Mouse (Mus musculus): Measurements from ENCODE around the gene Slc6a21. TPM values are rescaled to one million over a fixed set of nuclear protein-coding genes. Genes with fewer than 3 reads are reported as not detected.

Gene Slc6a21
- total RNA-seq (2015) (0.10 TPM in 1 of 2 replicates, not detected in the other), total RNA-seq (2017) (not detected in 2 replicates)

- peak; percentile 97 for ATAC-seq (replicated peaks; ENCODE audit: poor library complexity)
These were observed at the start of gene Slc6a21 for GRCm38 (mm10) chr7:45277136-45277760. TSS of gene Slc6a21 (plus strand) at chr7:45277513.

- ATAC-seq (replicated peaks; ENCODE audit: poor library complexity): no peak
These were observed 48.8 kb upstream of the Slc6a21 start for GRCm38 (mm10) chr7:45228548-45228947.

GRCm38 (mm10) chr7:45229046-45229445 is 48.3 kb upstream of the Slc6a21 start:
- no peak for ATAC-seq (replicated peaks; ENCODE audit: poor library complexity)

GRCm38 (mm10) chr7:45229459-45230203 is 47.7 kb upstream of the Slc6a21 start:
- no peak for ATAC-seq (replicated peaks; ENCODE audit: poor library complexity)

GRCm38 (mm10) chr7:45231192-45231591 is 46.1 kb upstream of the Slc6a21 start:
- ATAC-seq (replicated peaks; ENCODE audit: poor library complexity): no peak

GRCm38 (mm10) chr7:45231941-45232340 is 45.4 kb upstream of the Slc6a21 start:
- ATAC-seq (replicated peaks; ENCODE audit: poor library complexity): no peak

GRCm38 (mm10) chr7:45232716-45233465 is 44.4 kb upstream of the Slc6a21 start:
- ATAC-seq (replicated peaks; ENCODE audit: poor library complexity): no peak

GRCm38 (mm10) chr7:45233580-45234332 is 43.6 kb upstream of the Slc6a21 start:
- no peak for ATAC-seq (replicated peaks; ENCODE audit: poor library complexity)

GRCm38 (mm10) chr7:45234333-45234841 is 42.9 kb upstream of the Slc6a21 start:
- ATAC-seq (replicated peaks; ENCODE audit: poor library complexity): no peak

GRCm38 (mm10) chr7:45234922-45235571 is 42.3 kb upstream of the Slc6a21 start:
- ATAC-seq (replicated peaks; ENCODE audit: poor library complexity): no peak

- no peak for ATAC-seq (replicated peaks; ENCODE audit: poor library complexity)
These were observed 41.6 kb upstream of the Slc6a21 start for GRCm38 (mm10) chr7:45235656-45236180.

GRCm38 (mm10) chr7:45237747-45238699 is 39.3 kb upstream of the Slc6a21 start:
- peak; percentile 40 for ATAC-seq (replicated peaks; ENCODE audit: poor library complexity)

- peak; percentile 82 for ATAC-seq (replicated peaks; ENCODE audit: poor library complexity)
These were observed 38.4 kb upstream of the Slc6a21 start, which contains the start of gene Cd37 for GRCm38 (mm10) chr7:45238723-45239496. TSS of gene Cd37 (minus strand) at chr7:45239115.

- ATAC-seq (replicated peaks; ENCODE audit: poor library complexity): no peak
These were observed 37.2 kb upstream of the Slc6a21 start for GRCm38 (mm10) chr7:45240109-45240508.

- ATAC-seq (replicated peaks; ENCODE audit: poor library complexity): no peak
These were observed 36.5 kb upstream of the Slc6a21 start, which contains the start of gene Slc6a16 for GRCm38 (mm10) chr7:45240633-45241388. TSS of gene Slc6a16 (plus strand) at chr7:45241085.

GRCm38 (mm10) chr7:45241389-45241749 is 35.9 kb upstream of the Slc6a21 start:
- no peak for ATAC-seq (replicated peaks; ENCODE audit: poor library complexity)

GRCm38 (mm10) chr7:45247666-45248065 is 29.6 kb upstream of the Slc6a21 start:
- no peak for ATAC-seq (replicated peaks; ENCODE audit: poor library complexity)
